Mouse (Mus musculus) thymus, postnatal 0 days (tissue): ENCODE results near the gene Cdh4. TPM values are rescaled to one million over a fixed set of nuclear protein-coding genes. Genes with fewer than 3 reads are reported as not detected.

Experiments
- DNase-seq: peaks from one replicate; pipeline ENCODE4 v3.0.0-alpha.2; 2015; ENCODE audit warnings: low spot score
- polyA plus RNA-seq: library from polyadenylated mRNA; unstranded; fragments of >200 nt; fragmentation: Nextera tagmentation; extraction: Ambion mirVana; gene quantifications from 2 replicates; pipeline ENCODE4 v1.2.1, GENCODE M21; 2015

Gene Cdh4
- polyA plus RNA-seq, 1 experiment from 2014 or later: 17.7 TPM

DNA sequence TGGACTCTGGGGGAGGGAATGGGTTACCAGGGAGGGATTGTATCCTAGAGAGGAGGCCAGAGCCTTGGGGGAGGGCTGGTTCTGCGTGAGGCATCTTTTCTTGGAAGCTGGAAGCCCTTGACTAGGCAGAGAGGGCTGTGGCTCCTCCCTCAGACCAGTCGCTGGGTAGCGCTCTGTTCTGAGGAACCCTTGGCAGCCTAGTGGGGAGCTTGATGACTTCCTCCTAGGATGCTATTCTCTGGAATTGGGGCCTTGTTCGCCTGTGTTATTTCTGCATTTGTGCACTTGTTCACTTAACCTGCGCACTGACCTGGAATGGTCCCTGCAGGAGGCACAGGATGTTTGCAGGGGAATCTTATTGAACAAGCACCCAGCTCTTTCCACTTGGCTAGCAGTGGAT lies 149.4 kb downstream of the Cdh4 start:
- DNase-seq: no peak

GRCm38 (mm10) chr2:179595013-179595412 lies 152.8 kb downstream of the Cdh4 start:
- no peak for DNase-seq

DNA sequence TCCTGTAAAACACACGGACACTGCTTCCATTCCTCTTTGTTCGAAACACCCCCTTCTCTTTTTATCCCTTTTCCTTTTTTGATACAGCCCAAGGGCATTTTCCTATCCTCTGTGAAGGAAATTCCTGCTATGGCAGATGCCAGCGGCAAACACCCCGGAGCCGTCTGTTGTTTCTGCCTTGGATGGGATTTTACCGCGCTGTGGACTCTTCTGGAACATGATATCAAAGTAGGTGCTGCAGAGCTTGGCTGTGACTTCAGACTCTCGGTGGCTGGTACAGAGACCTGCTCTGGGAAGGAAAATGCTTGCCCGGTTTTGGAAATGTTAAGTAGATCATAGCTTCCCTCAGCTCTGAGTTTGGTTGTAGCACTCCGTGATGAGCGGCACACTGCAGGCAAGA lies 156.7 kb downstream of the Cdh4 start:
- DNase-seq: no peak

GRCm38 (mm10) chr2:179599886-179600285 lies 157.7 kb downstream of the Cdh4 start:
- DNase-seq: no peak

DNA sequence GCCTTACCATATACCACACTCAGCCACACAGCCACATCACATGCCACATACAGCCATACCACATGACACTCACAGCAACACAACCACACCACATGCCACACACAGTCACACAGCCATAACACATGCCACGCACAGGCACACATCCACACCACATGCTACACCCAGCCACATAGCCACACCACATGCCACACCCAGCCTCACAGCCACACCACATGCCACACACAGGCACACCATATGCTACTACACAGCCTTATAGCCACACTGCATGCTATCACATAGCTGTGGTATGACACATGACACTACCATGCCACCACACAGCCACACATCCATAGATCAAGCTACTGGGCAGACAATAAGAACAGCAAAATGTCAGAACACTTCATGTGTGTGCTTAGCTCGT lies 158.1 kb downstream of the Cdh4 start:
- DNase-seq: no peak

- DNase-seq: no peak
Observed at GRCm38 (mm10) chr2:179601167-179601566, 158.9 kb downstream of the Cdh4 start.

GRCm38 (mm10) chr2:179604746-179605145 lies 162.5 kb downstream of the Cdh4 start:
- DNase-seq: no peak

DNA sequence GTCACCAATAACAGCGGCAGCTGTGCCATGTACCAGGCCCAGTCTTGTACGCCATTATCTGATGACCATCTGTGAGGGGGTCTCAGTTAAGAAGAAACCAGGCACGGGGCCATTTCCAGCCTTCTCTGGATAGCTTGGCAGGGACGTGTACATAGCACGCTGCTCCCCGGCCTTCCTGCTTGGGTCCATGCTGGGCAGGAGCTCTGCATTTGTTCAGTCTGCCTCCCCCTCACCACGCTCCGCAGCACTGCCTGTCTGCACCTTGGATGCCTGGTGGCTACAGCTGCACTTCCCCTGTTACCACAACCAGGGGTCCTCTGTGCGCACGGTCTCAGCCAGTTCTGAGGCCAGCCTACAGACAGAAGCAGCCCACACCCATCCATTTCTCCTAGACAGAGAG lies 163.0 kb downstream of the Cdh4 start:
- no peak for DNase-seq

- DNase-seq: no peak
Observed at GRCm38 (mm10) chr2:179606341-179606740, 164.1 kb downstream of the Cdh4 start.

- DNase-seq: no peak
Observed at GRCm38 (mm10) chr2:179615906-179616305, 173.7 kb downstream of the Cdh4 start.

GRCm38 (mm10) chr2:179623643-179624473 lies 181.6 kb downstream of the Cdh4 start:
- no peak for DNase-seq

- DNase-seq: no peak
Observed at GRCm38 (mm10) chr2:179627563-179627962, 185.3 kb downstream of the Cdh4 start.

DNA sequence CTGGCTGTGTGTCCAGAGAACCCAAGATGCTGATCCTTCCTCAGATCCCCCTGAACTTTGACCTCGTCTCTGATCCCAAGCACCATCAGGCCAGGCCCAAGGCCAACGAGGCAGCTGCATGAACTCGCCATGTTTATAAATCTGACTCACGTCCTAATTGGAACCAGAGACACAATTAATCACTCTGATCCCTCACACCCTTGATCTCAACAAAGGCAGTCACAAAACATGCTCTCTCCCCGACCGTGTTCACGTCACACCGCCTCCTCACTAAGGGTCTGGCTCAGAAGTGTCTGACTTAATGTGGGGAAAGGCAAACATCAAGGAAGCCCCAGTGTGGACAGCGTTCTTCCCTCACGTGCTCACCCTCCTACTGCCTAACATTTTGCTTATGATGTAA lies 188.5 kb downstream of the Cdh4 start:
- no peak for DNase-seq

DNA sequence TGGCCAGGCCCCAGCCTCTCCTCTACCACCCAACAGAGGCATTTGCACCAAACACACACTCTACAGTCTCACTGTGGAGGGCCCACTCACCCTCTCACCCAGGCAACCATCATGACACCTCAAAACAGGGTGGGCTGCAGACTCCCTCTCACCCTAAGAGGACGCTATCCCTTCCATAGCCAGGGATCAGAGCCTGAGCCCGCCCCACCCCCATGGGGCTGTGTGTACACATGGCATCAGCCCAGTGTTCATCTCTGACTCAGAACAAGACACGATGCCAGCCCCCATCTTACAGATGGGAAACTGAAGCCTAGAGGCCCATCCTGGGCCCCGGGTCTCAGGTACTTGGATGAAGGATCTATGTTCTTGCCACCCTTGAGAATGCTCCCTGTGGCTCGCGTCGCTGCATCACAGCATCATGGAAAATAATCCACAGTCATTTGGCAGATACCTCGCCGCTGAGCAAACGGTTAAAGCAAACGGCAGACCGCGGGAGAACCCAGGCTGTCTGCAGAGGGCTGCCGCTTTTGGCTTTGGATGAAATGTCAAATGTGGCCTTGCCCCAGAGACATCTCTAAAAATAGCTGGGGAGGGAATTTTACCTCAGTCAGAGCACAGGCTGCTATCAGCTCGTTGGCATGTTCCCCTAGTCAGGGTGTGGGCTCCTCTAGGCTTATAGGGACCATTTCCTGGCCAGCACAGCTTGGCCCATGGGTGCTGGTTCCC lies 198.5 kb downstream of the Cdh4 start:
- DNase-seq: no peak

DNA sequence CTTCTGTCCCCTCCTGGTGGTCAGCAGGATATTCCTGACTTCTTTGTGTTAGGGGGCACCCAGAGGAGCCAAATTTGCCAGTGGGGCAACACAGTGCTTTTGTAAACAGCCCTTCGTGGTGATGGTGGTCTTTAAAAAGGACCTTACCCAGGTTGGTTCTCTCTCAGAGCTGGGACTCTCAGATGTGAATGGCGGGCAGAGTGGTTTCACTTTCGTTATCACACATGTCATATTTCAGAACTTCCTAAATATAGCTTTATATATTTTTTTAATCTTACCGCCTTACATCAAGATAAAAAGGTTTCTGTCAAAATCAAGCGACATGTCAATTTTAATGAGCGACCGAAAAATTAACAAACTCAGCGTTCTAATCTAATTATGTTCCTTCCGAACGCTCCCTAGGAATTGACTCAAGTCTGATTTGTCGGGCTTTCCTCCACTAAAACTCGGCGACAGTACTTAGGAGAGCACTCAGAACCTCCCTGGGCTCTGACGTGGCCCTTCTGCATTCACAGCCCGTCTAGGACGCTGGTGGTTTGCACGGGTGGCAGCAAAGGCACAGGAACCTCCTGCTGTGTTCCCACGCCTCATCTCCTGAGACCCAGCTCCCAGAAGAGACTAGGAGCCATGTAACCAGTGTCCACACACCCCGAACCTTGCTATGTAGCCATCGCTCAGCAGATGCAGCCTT lies 206.5 kb downstream of the Cdh4 start:
- peak; percentile 8 for DNase-seq

DNA sequence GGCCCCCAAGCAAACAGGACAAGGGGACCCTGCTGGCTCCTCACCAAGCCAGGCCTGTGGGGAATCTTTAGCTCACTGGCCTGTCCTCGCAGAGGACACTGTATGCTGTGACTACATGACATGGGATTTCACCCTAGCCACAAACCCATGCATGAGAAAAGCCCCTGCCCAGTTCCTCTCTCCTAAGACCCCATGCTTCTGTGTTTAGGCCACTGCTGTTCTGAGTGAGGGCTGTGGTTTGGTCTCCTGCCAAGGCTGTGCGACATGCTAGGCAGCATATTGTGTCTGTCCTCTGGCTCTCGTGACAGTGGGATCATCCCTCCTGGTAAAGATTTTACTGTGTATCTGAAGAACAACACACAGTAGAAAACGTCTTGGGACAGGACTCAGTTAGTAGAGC lies 207.1 kb downstream of the Cdh4 start:
- no peak for DNase-seq

GRCm38 (mm10) chr2:179650168-179650567 lies 207.9 kb downstream of the Cdh4 start:
- DNase-seq: no peak

DNA sequence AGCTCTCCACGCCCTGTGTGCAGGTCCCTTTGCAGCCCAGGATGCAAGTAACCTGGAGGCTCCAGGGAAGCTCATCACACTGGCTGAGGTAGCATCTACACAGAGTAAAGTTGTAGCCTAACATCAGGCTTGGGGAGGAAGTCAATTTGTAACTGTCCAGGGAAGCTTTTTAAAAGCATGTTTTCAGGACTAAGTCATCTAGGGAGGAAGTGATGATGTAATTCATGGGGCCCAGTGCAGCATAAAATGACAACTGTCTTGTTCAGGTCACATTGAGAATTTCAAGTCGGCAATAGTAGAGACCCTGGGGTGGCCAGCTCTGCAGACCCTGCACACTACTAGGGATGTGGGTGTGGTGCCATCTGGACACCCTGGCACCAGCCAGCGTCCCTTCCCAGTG lies 213.3 kb downstream of the Cdh4 start:
- no peak for DNase-seq

DNA sequence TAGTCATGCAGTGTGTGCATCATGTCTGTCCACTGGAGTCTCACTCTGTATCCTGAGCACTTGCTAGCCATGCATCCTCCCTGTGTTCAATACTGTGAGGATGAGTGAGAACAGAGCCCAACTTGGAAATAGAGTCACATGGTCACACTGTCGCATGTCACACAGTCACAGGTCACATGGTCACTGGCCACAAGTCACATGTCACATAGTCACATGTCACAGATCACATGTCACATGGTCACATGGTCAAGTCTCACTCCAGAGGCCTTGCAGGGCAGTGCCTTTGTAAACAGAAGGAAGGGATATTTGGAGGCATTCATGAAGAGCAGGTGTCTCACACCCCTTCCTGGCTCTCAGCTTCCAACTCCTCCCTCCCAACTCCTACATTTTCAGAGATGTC lies 217.0 kb downstream of the Cdh4 start:
- DNase-seq: no peak

GRCm38 (mm10) chr2:179661998-179662714 lies 219.9 kb downstream of the Cdh4 start:
- no peak for DNase-seq

DNA sequence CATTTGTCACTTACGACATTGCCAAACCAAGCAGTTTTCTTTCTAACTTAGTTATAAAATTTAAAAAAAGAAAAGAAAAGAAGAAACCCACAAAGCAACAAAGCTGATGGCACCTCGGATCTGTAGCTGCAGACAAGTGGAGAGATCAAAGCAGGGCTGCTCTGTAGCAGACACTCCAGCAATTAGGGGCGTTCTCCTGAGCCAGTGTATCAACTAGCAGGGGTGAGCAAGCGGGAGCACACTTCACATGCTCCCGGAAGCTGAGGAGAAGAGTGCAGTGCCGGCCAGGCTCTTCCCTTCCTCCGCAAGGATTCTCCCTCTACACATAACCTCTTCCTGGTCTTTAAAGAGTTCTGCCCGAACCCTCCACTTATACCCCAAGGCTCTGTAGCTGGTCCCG lies 220.5 kb downstream of the Cdh4 start:
- no peak for DNase-seq

DNA sequence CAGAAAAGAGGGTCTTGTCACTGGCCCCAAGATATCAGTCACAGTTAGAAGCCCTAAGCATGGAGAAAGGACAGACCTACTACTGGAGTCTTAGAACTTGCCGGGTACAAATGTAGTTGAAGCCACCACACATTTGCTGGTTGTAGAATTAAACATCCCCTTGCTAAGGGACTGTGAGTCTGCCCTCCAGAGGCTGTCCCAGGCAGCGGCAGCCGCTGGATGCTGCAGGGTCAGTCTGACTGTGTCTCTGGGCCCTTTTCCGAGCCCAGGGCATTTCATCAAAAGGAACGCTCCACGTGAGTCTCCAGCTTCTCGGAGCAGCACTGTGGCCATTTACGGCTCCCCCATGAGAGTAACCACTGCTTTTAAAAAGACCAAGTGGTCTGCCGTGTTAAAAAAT lies 221.4 kb downstream of the Cdh4 start:
- no peak for DNase-seq
